Mouse (Mus musculus) thymus, postnatal 14 days (tissue): Measurements from ENCODE around the gene Gm20772.
"Not testable (repeated sequence)": the region's sequence is repeated elsewhere in the genome, so short reads cannot be mapped to it uniquely, and the experiment has no call there.

Source experiments
- DNase-seq: peaks from one replicate; pipeline ENCODE4 v3.0.0; 2021

Gene Gm20772

GRCm38 (mm10) chrY:17874441-17874840 is at the start of gene Gm20772, which contains the start of gene Gm20831:
Gene Gm20772 (plus strand): TSS chrY:17874741.
Gene Gm20831 (plus strand): TSS chrY:17874741.
- not testable (repeated sequence) for DNase-seq

- DNase-seq, result not testable (repeated sequence)
These were observed 28.4 kb upstream of the Gm20772 start, which contains the start of gene Gm21904 for GRCm38 (mm10) chrY:17846166-17846565. Gene Gm21904 (minus strand): TSS chrY:17846266.
